Mouse (Mus musculus): ENCODE measurements at regions not wholly inside any gene's neighbourhood (a gene's known extent, or its start where the extent isn't known, plus 50 kb on each side); places are given as distances from the start of the nearest gene placed in this dataset.

DNA sequence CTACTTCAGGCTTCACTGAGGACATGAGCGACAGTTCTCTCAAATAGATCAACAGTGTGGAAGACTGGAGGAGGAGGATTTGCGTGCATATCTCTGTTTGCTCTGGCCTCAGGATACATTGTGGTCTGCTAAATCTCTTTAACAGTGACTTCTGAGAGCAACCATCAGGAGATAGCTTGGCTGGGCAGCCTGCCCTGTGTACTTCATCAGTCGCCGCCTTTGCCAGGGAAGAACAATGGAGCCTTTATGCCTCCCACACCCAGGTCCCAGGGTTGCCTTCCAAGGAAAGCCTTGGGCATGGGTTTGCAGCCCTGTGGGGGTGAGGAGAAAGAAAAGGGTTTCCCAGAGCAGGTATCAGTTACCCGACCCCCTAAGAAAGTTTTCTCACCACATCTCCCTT, 247.8 kb downstream of the Insc start:
- TF ChIP-seq SIN3A (IDR thresholded peaks at IDR 0.05; ENCODE audit: low read length) (no peak), SMC3 (IDR thresholded peaks at IDR 0.05; ENCODE audit: low read depth, low read length) (no peak), CTCF (conservative IDR thresholded peaks at IDR 0.05 in 1 of 2, IDR thresholded peaks at IDR 0.05 in 1 of 2; ENCODE audit: low read depth in 2 of 2, low read length in 2 of 2) (no peak), EP300 (IDR thresholded peaks at IDR 0.05; ENCODE audit: low read length) (no peak), ELF1 (IDR thresholded peaks at IDR 0.05; ENCODE audit: low read depth, low read length) (no peak), HCFC1 (IDR thresholded peaks at IDR 0.05; ENCODE audit: low read depth, low read length) (no peak), MXI1 (IDR thresholded peaks at IDR 0.05; ENCODE audit: low read depth, low read length) (no peak), MAFK (IDR thresholded peaks at IDR 0.05; ENCODE audit: insufficient replicate concordance, low read length) (no peak), JUND (conservative IDR thresholded peaks at IDR 0.05; ENCODE audit: low read depth, low read length) (no peak), USF2 (conservative IDR thresholded peaks at IDR 0.05; ENCODE audit: low read depth, low read length) (no peak), ZKSCAN1 (IDR thresholded peaks at IDR 0.05; ENCODE audit: borderline replicate concordance, low read depth, low read length) (no peak), POLR2A (IDR thresholded peaks at IDR 0.05; ENCODE audit: low read depth, low read length) (no peak), CHD2 (IDR thresholded peaks at IDR 0.05; ENCODE audit: low read length) (no peak)

Data from CH12.LX (cell line).